Mouse (Mus musculus): ENCODE data around the gene Sac3d1. TPM values are rescaled to one million over a fixed set of nuclear protein-coding genes. Genes with fewer than 3 reads are reported as not detected.
A peak's percentile ranks its signal among the peaks of the same experiment; 100 is the strongest.

Gene Sac3d1
- polyA plus RNA-seq, 1 experiment: 13.5 TPM

- no peaks in the 10 kb centered on the region for H3K4me1 ChIP-seq (ENCODE audit: control insufficient read depth, insufficient read depth, low read length)
- TF ChIP-seq CTCF (IDR thresholded peaks at IDR 0.05; ENCODE audit: low read depth, low read length) (no peak), EP300 (IDR thresholded peaks at IDR 0.05; ENCODE audit: insufficient read depth, low read depth, low read length) (peak; percentile 39; the same call in 1 of the 2 replicates), POLR2A (IDR thresholded peaks at IDR 0.05; ENCODE audit: insufficient read depth, low read length) (no peak)
- peak within 1 kb of the TSS; percentile 71 for H3K9ac ChIP-seq (ENCODE audit: low read depth, poor library complexity, severe bottlenecking)
- no peaks in the 10 kb centered on the region for H3K36me3 ChIP-seq (ENCODE audit: control insufficient read depth, insufficient read depth, low read length, poor library complexity, severe bottlenecking)
- no peak within 1 kb of the TSS for H3K27ac ChIP-seq (ENCODE audit: insufficient read depth, low read length)
- H3K4me3 ChIP-seq (ENCODE audit: low read depth, low read length): peak within 1 kb of the TSS; percentile 82
- H3K27me3 ChIP-seq (ENCODE audit: control insufficient read depth, insufficient read depth, low read length, poor library complexity, severe bottlenecking): no peaks in the 10 kb centered on the region
- H3K9me3 ChIP-seq (replicated peaks; ENCODE audit: control insufficient read depth, insufficient read depth, low read length, poor library complexity, severe bottlenecking): no peaks in the 10 kb centered on the region
Measured at GRCm38 (mm10) chr19:6076564-6077393, 41.7 kb downstream of the Sac3d1 start, which contains the start of gene Vps51. Gene Vps51, minus strand, starts transcription at chr19:6077231.

DNA sequence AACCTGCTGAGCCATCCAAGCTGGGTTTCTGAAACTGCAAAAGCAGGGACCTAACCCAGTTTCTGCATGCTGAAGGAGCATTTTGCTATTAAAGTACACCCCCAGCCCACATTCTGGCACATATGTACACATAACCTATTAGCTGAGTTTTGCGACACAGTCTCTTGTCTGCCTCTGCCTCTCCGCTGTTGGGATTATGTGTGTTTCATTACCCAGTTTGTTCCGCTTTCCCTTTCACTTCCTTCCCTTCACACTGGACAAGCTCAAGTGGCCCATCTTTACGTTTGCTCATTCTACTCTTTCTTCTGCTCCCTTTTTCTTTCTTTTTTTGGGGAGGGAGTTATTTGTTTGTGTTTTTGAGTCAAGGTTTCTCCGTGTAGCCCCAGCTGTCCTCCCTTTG lies 44.6 kb downstream of the Sac3d1 start:
- Histone ChIP-seq H3K4me1 (ENCODE audit: control insufficient read depth, insufficient read depth, low read length) (no peaks in the 10 kb centered on the region), H3K9ac (ENCODE audit: low read depth, poor library complexity, severe bottlenecking) (no peak overlapping the region), H3K36me3 (ENCODE audit: control insufficient read depth, insufficient read depth, low read length, poor library complexity, severe bottlenecking) (no peaks in the 10 kb centered on the region), H3K27me3 (ENCODE audit: control insufficient read depth, insufficient read depth, low read length, poor library complexity, severe bottlenecking) (no peaks in the 10 kb centered on the region), H3K4me3 (ENCODE audit: low read depth, low read length) (no peak overlapping the region), H3K27ac (ENCODE audit: insufficient read depth, low read length) (no peak overlapping the region), H3K9me3 (replicated peaks; ENCODE audit: control insufficient read depth, insufficient read depth, low read length, poor library complexity, severe bottlenecking) (no peaks in the 10 kb centered on the region)
- TF ChIP-seq POLR2A (IDR thresholded peaks at IDR 0.05; ENCODE audit: insufficient read depth, low read length): no peak
- no peak for TF ChIP-seq CTCF (IDR thresholded peaks at IDR 0.05; ENCODE audit: low read depth, low read length)
- TF ChIP-seq EP300 (IDR thresholded peaks at IDR 0.05; ENCODE audit: insufficient read depth, low read depth, low read length): no peak

DNA sequence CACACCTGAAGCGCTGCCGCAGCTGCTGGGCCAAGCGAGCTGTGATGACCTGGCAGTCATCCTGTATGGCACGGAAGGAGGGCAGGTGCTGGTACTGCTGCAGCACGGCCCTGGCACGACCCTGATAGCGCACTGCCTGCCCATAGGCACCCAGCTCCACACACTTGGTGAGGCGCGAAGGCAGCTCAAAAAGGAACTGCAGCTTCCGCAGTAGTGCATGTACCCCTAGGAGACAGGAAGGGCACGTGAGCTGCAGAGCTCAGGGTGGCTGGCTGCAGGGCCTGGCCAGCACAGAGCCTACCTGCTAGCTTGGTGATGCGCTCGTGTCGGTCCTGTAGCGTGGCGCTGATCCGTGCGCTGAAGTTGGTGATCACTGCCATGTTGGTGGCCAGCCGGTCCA lies 47.2 kb downstream of the Sac3d1 start:
- peak overlapping the region; percentile 63 for H3K4me3 ChIP-seq (ENCODE audit: low read depth, low read length)

GRCm38 (mm10) chr19:6070571-6071250 lies 47.7 kb downstream of the Sac3d1 start:
- peak overlapping the region; percentile 13 for H3K9ac ChIP-seq (ENCODE audit: low read depth, poor library complexity, severe bottlenecking)
- H3K36me3 ChIP-seq (ENCODE audit: control insufficient read depth, insufficient read depth, low read length, poor library complexity, severe bottlenecking): no peaks in the 10 kb centered on the region
- peaks cover 2% of the 10 kb centered on the region for H3K4me1 ChIP-seq (ENCODE audit: control insufficient read depth, insufficient read depth, low read length)
- TF ChIP-seq POLR2A (IDR thresholded peaks at IDR 0.05; ENCODE audit: insufficient read depth, low read length) (peak; percentile 30), CTCF (IDR thresholded peaks at IDR 0.05; ENCODE audit: low read depth, low read length) (no peak), EP300 (IDR thresholded peaks at IDR 0.05; ENCODE audit: insufficient read depth, low read depth, low read length) (no peak)
- peak overlapping the region; percentile 63 for H3K4me3 ChIP-seq (ENCODE audit: low read depth, low read length)
- no peak overlapping the region for H3K27ac ChIP-seq (ENCODE audit: insufficient read depth, low read length)
- no peaks in the 10 kb centered on the region for H3K27me3 ChIP-seq (ENCODE audit: control insufficient read depth, insufficient read depth, low read length, poor library complexity, severe bottlenecking)
- no peaks in the 10 kb centered on the region for H3K9me3 ChIP-seq (replicated peaks; ENCODE audit: control insufficient read depth, insufficient read depth, low read length, poor library complexity, severe bottlenecking)

More for the DNA sequence above, 47.2 kb downstream of the Sac3d1 start:
- no peak overlapping the region for H3K27ac ChIP-seq (ENCODE audit: insufficient read depth, low read length)
- H3K9ac ChIP-seq (ENCODE audit: low read depth, poor library complexity, severe bottlenecking): peak overlapping the region; percentile 13; the same call in 1 of the 2 replicates
- no peaks in the 10 kb centered on the region for H3K9me3 ChIP-seq (replicated peaks; ENCODE audit: control insufficient read depth, insufficient read depth, low read length, poor library complexity, severe bottlenecking)
- H3K36me3 ChIP-seq (ENCODE audit: control insufficient read depth, insufficient read depth, low read length, poor library complexity, severe bottlenecking): no peaks in the 10 kb centered on the region
- TF ChIP-seq CTCF (IDR thresholded peaks at IDR 0.05; ENCODE audit: low read depth, low read length) (no peak), EP300 (IDR thresholded peaks at IDR 0.05; ENCODE audit: insufficient read depth, low read depth, low read length) (no peak), POLR2A (IDR thresholded peaks at IDR 0.05; ENCODE audit: insufficient read depth, low read length) (no peak)
- H3K27me3 ChIP-seq (ENCODE audit: control insufficient read depth, insufficient read depth, low read length, poor library complexity, severe bottlenecking): no peaks in the 10 kb centered on the region
- peaks cover 2% of the 10 kb centered on the region for H3K4me1 ChIP-seq (ENCODE audit: control insufficient read depth, insufficient read depth, low read length)

DNA sequence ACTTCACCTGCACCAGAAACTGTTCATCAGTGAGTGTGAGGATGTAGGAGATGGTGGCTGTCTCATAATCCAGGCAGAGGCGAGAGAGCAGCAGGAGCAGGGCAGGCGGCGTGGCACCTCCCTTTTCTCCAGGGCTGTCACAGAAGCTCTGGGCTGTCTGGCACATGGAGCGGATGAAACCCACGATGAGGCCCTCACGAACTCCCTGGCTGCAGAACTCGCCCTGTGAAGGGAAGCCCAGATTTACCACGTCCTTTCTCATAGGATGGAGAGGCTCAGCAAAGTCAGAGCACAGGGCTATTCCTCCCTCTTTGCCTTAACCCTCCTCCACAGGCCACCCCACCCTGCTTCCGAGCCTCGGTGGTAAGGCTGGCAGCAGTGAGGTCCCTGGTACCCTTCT lies 48.6 kb downstream of the Sac3d1 start:
- no peak for TF ChIP-seq POLR2A (IDR thresholded peaks at IDR 0.05; ENCODE audit: insufficient read depth, low read length)
- no peak for TF ChIP-seq CTCF (IDR thresholded peaks at IDR 0.05; ENCODE audit: low read depth, low read length)
- TF ChIP-seq EP300 (IDR thresholded peaks at IDR 0.05; ENCODE audit: insufficient read depth, low read depth, low read length): no peak
- no peak overlapping the region for H3K4me3 ChIP-seq (ENCODE audit: low read depth, low read length)

More for the DNA sequence above, 48.6 kb downstream of the Sac3d1 start:
- no peak overlapping the region for H3K9ac ChIP-seq (ENCODE audit: low read depth, poor library complexity, severe bottlenecking)
- no peaks in the 10 kb centered on the region for H3K9me3 ChIP-seq (replicated peaks; ENCODE audit: control insufficient read depth, insufficient read depth, low read length, poor library complexity, severe bottlenecking)
- H3K4me1 ChIP-seq (ENCODE audit: control insufficient read depth, insufficient read depth, low read length): peaks cover 2% of the 10 kb centered on the region
- no peaks in the 10 kb centered on the region for H3K36me3 ChIP-seq (ENCODE audit: control insufficient read depth, insufficient read depth, low read length, poor library complexity, severe bottlenecking)
- no peak overlapping the region for H3K27ac ChIP-seq (ENCODE audit: insufficient read depth, low read length)
- H3K27me3 ChIP-seq (ENCODE audit: control insufficient read depth, insufficient read depth, low read length, poor library complexity, severe bottlenecking): no peaks in the 10 kb centered on the region
